In genomic region chr13:76969386-76969785, GRCm38 (mm10) we compare ENCODE assay signal across 8 mouse cellular contexts.
DNase-seq lines count a peak whose midpoint lies in the region; ATAC-seq and TF ChIP-seq lines count a peak whose summit lies in the region.

No protein-coding gene starts in this region.

- TF ChIP-seq EP300 in heart, postnatal 0 days (IDR thresholded peaks at IDR 0.05; ENCODE audit: low read depth), result no peak

- WGBS in heart, postnatal 0 days, result 0% methylated on average over 2 of the region's 2 CpGs
- 2% methylated on average over 2 of the region's 2 CpGs for WGBS in heart, embryonic 12.5 days
- 0% methylated on average over 2 of the region's 2 CpGs for WGBS in midbrain, postnatal 0 days

- no peaks in the 10 kb centered on the region for H3K36me3 ChIP-seq in heart, postnatal 0 days (replicated peaks; ENCODE audit: control insufficient read depth, insufficient read depth, low read length)
- H3K36me3 ChIP-seq in heart, embryonic 12.5 days, result no peaks in the 10 kb centered on the region
- no peaks in the 10 kb centered on the region for H3K36me3 ChIP-seq in midbrain, postnatal 0 days (ENCODE audit: insufficient read depth, low read length)

- peak; percentile 78 for TF ChIP-seq CTCF in heart, postnatal 0 days (IDR thresholded peaks at IDR 0.05; ENCODE audit: low read depth)
- peak; percentile 83 for TF ChIP-seq CTCF in left cerebral cortex, adult 2 months (IDR thresholded peaks at IDR 0.05)
- peak; percentile 95 for TF ChIP-seq CTCF in midbrain, postnatal 0 days (IDR thresholded peaks at IDR 0.05)

- peak; percentile 14 for DNase-seq in heart, postnatal 0 days (ENCODE audit: low spot score)
- peak; percentile 4 for DNase-seq in CD4-positive helper T cell, adult 2 months (ENCODE audit: low read depth, low spot score)
- peak; percentile 50 to 53 for DNase-seq in cerebellum, adult 18-20 months
- peak; percentile 44 for DNase-seq in forelimb bud, embryonic 11.5 days (ENCODE audit: low read depth, low spot score)
- peak; percentile 39 to 45 for DNase-seq in left cerebral cortex, adult 2 months (ENCODE audit: extremely low spot score in 1 of 2, low spot score in 2 of 2)
- DNase-seq in midbrain, postnatal 0 days (ENCODE audit: low spot score), result peak; percentile 81
- no peak for DNase-seq in yolk sac, embryonic 10.5 days (ENCODE audit: low spot score)

- no peak for ATAC-seq in heart, postnatal 0 days (ENCODE audit: insufficient read depth, low read depth)
- ATAC-seq in heart, embryonic 12.5 days (ENCODE audit: insufficient number of reproducible peaks, low FRiP score), result no peak
- peak; percentile 56; the same call in 1 of the 2 replicates for ATAC-seq in midbrain, postnatal 0 days (ENCODE audit: low FRiP score)

- no peak overlapping the region for H3K9ac ChIP-seq in heart, postnatal 0 days (replicated peaks; ENCODE audit: low read depth, low read length)
- H3K9ac ChIP-seq in heart, embryonic 12.5 days, result no peak overlapping the region
- no peak overlapping the region for H3K9ac ChIP-seq in midbrain, postnatal 0 days (replicated peaks; ENCODE audit: low read length, poor library complexity, severe bottlenecking)

- H3K4me2 ChIP-seq in heart, postnatal 0 days (ENCODE audit: low read depth, low read length), result no peak overlapping the region
- H3K4me2 ChIP-seq in heart, embryonic 12.5 days, result no peak overlapping the region
- H3K4me2 ChIP-seq in midbrain, postnatal 0 days (ENCODE audit: low read depth, low read length, poor library complexity, severe bottlenecking), result no peak overlapping the region

- no peaks in the 10 kb centered on the region for H3K27me3 ChIP-seq in heart, postnatal 0 days (ENCODE audit: control insufficient read depth, insufficient read depth, low read length)
- no peaks in the 10 kb centered on the region for H3K27me3 ChIP-seq in heart, embryonic 12.5 days (replicated peaks)
- no peaks in the 10 kb centered on the region for H3K27me3 ChIP-seq in midbrain, postnatal 0 days (ENCODE audit: insufficient read depth, low read length)

- intact Hi-C loops in left cerebral cortex, adult 2 months (cut with DNase I), result loop anchor here (10.0 kb wide), 1 partner anchor 1205 kb away; no protein-coding TSS in a partner anchor

- no peak overlapping the region for H3K4me3 ChIP-seq in heart, postnatal 0 days (ENCODE audit: low read depth, low read length)
- no peak overlapping the region for H3K4me3 ChIP-seq in heart, embryonic 12.5 days
- no peak overlapping the region for H3K4me3 ChIP-seq in left cerebral cortex, adult 2 months
- no peak overlapping the region for H3K4me3 ChIP-seq in midbrain, postnatal 0 days (ENCODE audit: low read depth, low read length)

- no peaks in the 10 kb centered on the region for H3K4me1 ChIP-seq in heart, postnatal 0 days (ENCODE audit: control insufficient read depth, insufficient read depth)
- no peaks in the 10 kb centered on the region for H3K4me1 ChIP-seq in heart, embryonic 12.5 days (replicated peaks)
- no peaks in the 10 kb centered on the region for H3K4me1 ChIP-seq in midbrain, postnatal 0 days (ENCODE audit: insufficient read depth, low read length)

- no peak overlapping the region for H3K27ac ChIP-seq in heart, postnatal 0 days (ENCODE audit: low read depth)
- H3K27ac ChIP-seq in heart, embryonic 12.5 days (ENCODE audit: poor library complexity, severe bottlenecking), result no peak overlapping the region
- no peak overlapping the region for H3K27ac ChIP-seq in left cerebral cortex, adult 2 months
- no peak overlapping the region for H3K27ac ChIP-seq in midbrain, postnatal 0 days (ENCODE audit: low read depth, low read length)

- H3K9me3 ChIP-seq in heart, postnatal 0 days (replicated peaks; ENCODE audit: control insufficient read depth, low read length), result no peaks in the 10 kb centered on the region
- H3K9me3 ChIP-seq in heart, embryonic 12.5 days (replicated peaks), result no peaks in the 10 kb centered on the region
- H3K9me3 ChIP-seq in midbrain, postnatal 0 days (ENCODE audit: low read length), result no peaks in the 10 kb centered on the region
